Mouse (Mus musculus) liver, embryonic 14.5 days (tissue): Measurements from ENCODE around the gene Smim5.

ENCODE experiments used
- CTCF ChIP-seq: IDR thresholded peaks from 2 replicates; pipeline ENCODE4 v1.5.1; 2016; ENCODE audit warnings: antibody characterized with exemption, low read depth, control low read depth
- EP300 ChIP-seq: IDR thresholded peaks from 2 replicates; pipeline ENCODE4 v1.6.1; 2016; ENCODE audit warnings: antibody characterized with exemption, low read depth

DNA sequence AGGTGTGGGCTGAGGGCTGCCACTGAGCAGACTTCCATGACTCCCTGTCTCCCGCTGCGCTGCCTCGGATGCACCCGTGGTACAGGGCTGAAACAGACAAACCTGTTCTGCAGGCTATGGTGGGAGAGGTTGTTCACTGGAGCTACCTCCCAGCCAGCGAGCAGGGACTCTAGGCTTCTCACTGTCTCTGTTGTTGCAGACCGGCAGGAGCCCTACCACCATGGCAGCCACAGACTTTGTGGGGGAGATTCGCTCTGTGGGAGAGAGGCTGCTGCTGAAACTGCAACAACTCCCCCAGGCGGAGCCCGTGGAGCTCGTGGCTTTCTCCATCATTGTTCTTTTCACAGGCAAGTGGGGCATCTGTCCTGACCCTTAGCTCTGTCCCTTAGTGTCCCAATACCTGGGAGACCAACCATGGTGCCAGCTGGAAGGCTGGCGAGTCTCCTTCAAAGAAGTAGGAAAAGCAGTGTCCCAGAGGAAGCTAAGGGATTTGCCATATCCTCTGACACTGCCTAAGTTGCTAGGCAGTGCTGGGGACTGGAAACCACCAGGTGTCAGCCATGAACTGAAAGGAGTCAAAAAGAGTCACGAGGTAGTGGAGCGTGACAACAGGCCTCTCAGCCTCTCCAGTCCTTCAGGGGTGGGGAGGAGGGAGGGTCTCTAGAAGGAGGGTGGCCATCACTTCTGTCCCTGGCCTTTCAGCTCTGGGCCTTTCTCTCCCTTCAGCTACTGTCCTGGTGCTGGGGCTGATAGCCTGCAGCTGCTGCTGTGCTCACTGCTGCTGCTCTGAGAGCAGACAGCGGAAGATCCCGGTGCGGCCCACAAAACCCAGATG, 5.4 kb downstream of the Smim5 start:
- no peak; the same call in 1 of the 2 replicates for TF ChIP-seq CTCF
- no peak for TF ChIP-seq EP300
